Mouse (Mus musculus) cortical plate, adult 2 months (tissue): ENCODE measurements around the gene Hdhd5. TPM values are rescaled to one million over a fixed set of nuclear protein-coding genes. Genes with fewer than 3 reads are reported as not detected.

Source experiments
- H3K27ac ChIP-seq: fragments of 200-500 bp; 2 replicates; pipeline ENCODE4 v1.5.1; 2012; ENCODE audit warnings: low read length, control low read depth, inconsistent platforms; ENCODE audit not compliant: insufficient read depth
- H3K4me1 ChIP-seq: fragments of 200-500 bp; 2 replicates; pipeline ENCODE4 v1.6.1; 2011; ENCODE audit warnings: low read length; ENCODE audit not compliant: control insufficient read depth, insufficient read depth
- H3K4me3 ChIP-seq: fragments of 200-500 bp; 2 replicates; pipeline ENCODE4 v1.5.1; 2011; ENCODE audit warnings: mild to moderate bottlenecking, low read length, control low read depth; ENCODE audit not compliant: insufficient read depth
- CTCF ChIP-seq: fragments of 200-500 bp; IDR thresholded peaks from 2 replicates; pipeline ENCODE4 v1.5.1; 2011; ENCODE audit warnings: mild to moderate bottlenecking, control low read depth, low read length; ENCODE audit not compliant: insufficient read depth; ENCODE audit errors: extremely low read depth
- POLR2A ChIP-seq: fragments of 200-500 bp; IDR thresholded peaks from 2 replicates; pipeline ENCODE4 v1.6.1; 2011; ENCODE audit warnings: mild to moderate bottlenecking, low read length, control low read depth; ENCODE audit not compliant: insufficient read depth; ENCODE audit errors: extremely low read depth
- polyA plus RNA-seq: library from polyadenylated mRNA; depleted of rRNA; stranded (reverse); fragments of >200 nt; gene quantifications from 2 replicates; pipeline ENCODE4 v1.2.3, GENCODE M21; 2012

The Hdhd5 gene
- polyA plus RNA-seq, 1 experiment = 45.6 TPM

GRCm38 (mm10) chr6:120486051-120486510 lies 45.0 kb downstream of the Hdhd5 start:
- peaks cover 3% of the 10 kb centered on the region for H3K4me1 ChIP-seq
- no peak for TF ChIP-seq POLR2A
- no peak for TF ChIP-seq CTCF
- no peak overlapping the region for H3K27ac ChIP-seq
- H3K4me3 ChIP-seq = no peak overlapping the region

- H3K27ac ChIP-seq = no peak overlapping the region
- H3K4me3 ChIP-seq = no peak overlapping the region
- no peak for TF ChIP-seq POLR2A
- TF ChIP-seq CTCF = no peak
- H3K4me1 ChIP-seq = peaks cover 7% of the 10 kb centered on the region
Observed at GRCm38 (mm10) chr6:120485038-120485437, 46.1 kb downstream of the Hdhd5 start.

DNA sequence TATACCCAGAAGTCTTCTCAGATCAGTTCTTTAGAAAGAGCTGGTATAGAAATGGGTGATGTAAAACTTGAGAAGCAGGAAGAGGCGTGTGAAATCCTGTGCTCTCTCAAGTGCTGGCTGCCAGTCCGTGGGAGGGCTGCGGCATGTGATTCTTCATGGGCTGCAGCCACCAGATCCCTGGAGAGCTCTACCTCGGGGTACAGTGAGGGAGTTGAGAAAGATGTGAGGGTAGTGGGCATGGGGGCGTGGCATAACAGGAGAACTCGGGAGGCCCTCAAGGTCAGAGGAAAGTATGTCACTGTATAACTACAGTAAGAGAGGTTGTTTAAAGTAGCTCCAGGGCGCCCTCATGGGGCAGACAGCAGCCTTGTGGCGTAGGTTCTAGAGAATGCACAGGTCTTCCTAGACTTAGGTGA lies 47.9 kb downstream of the Hdhd5 start:
- no peak overlapping the region for H3K4me3 ChIP-seq
- TF ChIP-seq POLR2A = no peak
- peak; percentile 38; the same call in 1 of the 2 replicates for TF ChIP-seq CTCF
- peaks cover 7% of the 10 kb centered on the region for H3K4me1 ChIP-seq
- H3K27ac ChIP-seq = no peak overlapping the region

DNA sequence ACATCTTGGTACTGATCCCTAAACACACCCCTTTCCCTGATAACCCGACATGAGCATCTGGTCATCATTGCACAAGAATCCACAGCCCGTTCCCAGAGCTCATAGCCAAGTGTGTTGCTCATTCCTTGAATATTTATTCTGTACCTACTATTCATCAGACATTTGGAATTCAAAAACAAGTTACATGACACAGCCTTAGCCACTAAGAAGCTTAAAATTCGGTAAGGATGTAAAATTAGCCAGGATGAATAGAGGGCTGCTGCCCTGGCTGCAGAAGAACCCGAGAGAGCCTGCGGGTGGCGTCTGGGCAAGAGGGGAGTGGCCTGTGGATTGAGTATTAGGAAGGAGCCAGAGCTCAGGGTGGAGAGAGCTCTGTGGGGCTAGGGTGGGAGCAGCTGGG lies 48.4 kb downstream of the Hdhd5 start:
- no peak for TF ChIP-seq CTCF
- no peak for TF ChIP-seq POLR2A
- Histone ChIP-seq H3K27ac (peak overlapping the region; percentile 36; the same call in 1 of the 2 replicates), H3K4me1 (peaks cover 7% of the 10 kb centered on the region), H3K4me3 (no peak overlapping the region)

DNA sequence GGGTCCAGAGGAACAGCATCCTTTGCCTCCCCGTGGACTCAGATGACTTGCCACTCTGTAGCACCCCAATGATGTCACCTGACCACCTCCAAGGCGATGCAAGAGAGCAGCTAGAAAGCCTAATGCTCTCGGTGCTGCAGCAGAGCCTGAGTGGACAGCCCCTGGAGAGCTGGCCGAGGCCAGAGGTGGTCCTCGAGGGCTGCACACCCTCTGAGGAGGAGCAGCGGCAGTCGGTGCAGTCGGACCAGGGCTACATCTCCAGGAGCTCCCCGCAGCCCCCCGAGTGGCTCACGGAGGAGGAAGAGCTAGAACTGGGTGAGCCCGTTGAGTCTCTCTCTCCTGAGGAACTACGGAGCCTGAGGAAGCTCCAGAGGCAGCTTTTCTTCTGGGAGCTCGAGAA lies 49.1 kb downstream of the Hdhd5 start:
- H3K4me3 ChIP-seq = no peak overlapping the region
- H3K4me1 ChIP-seq = peaks cover 7% of the 10 kb centered on the region
- no peak for TF ChIP-seq CTCF
- TF ChIP-seq POLR2A = no peak
- no peak overlapping the region; the same call in 1 of the 2 replicates for H3K27ac ChIP-seq

DNA sequence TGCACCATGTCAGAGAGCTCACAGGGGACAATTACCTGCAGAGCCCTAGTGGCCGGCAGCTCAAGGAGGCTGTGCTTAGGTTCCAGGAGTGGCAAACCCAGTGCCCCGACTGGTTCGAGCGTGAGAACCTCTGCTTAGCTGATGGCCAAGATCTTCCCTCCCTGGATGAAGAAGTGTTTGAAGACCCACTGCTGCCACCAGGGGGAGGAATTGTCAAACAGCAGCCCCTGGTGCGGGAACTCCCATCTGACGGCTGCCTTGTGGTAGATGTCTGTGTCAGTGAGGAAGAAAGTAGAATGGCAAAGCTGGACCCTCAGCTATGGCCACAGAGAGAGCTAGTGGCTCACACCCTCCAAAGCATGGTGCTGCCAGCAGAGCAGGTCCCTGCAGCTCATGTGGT lies 49.6 kb downstream of the Hdhd5 start:
- Histone ChIP-seq H3K4me1 (peaks cover 7% of the 10 kb centered on the region), H3K27ac (no peak overlapping the region; the same call in 1 of the 2 replicates), H3K4me3 (no peak overlapping the region)
- no peak for TF ChIP-seq POLR2A
- TF ChIP-seq CTCF = peak; percentile 43

GRCm38 (mm10) chr6:120480361-120480760 lies 50.8 kb downstream of the Hdhd5 start:
- H3K4me3 ChIP-seq = no peak overlapping the region
- H3K27ac ChIP-seq = peak overlapping the region; percentile 66; the same call in 1 of the 2 replicates
- H3K4me1 ChIP-seq = peaks cover 7% of the 10 kb centered on the region
- TF ChIP-seq POLR2A (0 out of 2 replicates have a peak, but pooled peaks have one; percentile 23), CTCF (no peak)

GRCm38 (mm10) chr6:120479302-120479701 lies 51.8 kb downstream of the Hdhd5 start:
- peak overlapping the region; percentile 66 for H3K27ac ChIP-seq
- H3K4me3 ChIP-seq = no peak overlapping the region
- TF ChIP-seq CTCF = no peak
- no peak for TF ChIP-seq POLR2A
- H3K4me1 ChIP-seq = peaks cover 7% of the 10 kb centered on the region

DNA sequence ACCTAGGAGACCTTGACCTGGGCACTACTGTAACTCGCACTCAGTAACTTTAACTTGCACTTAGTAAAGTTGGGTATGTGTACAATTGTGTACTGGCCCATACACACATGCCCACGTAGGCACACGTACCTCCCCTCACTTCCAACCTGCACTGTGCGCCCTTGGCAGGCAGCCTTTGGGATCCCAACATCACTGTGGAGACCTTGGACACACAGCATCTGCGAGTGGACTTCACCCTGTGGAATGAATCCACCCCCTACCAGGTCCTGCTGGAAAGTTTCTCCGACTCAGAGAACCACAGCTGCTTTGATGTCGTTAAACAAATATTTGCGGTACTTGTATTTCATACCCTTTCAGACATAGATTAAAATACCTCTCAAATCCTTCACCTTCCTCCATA lies 55.8 kb downstream of the Hdhd5 start:
- Histone ChIP-seq H3K27ac (no peak overlapping the region), H3K4me3 (no peak overlapping the region), H3K4me1 (peaks cover 9% of the 10 kb centered on the region)
- no peak for TF ChIP-seq CTCF
- no peak for TF ChIP-seq POLR2A

DNA sequence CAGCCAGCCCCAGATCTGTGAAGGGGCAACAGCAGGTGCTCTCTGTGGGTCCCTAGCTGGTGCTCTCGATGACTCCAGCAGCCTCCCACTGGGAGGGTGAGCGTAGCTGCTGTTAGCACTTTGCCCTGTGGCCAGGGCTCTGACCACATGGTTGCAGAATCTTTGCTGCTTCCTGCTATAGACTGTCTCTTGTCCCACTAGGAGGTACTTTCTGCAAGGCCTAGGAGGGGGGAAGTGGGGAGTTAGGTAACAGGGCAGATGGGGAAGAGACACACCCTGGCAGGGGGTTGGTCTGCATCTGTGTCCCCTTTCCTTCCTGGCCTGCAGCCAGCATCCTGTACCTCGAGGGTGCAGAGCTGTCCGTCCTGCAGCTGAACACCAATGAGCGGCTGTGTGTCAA lies 57.7 kb downstream of the Hdhd5 start:
- no peak for TF ChIP-seq CTCF
- no peak for TF ChIP-seq POLR2A
- Histone ChIP-seq H3K4me1 (peaks cover 9% of the 10 kb centered on the region), H3K4me3 (no peak overlapping the region), H3K27ac (no peak overlapping the region)

- Histone ChIP-seq H3K4me1 (peaks cover 9% of the 10 kb centered on the region), H3K27ac (0 out of 2 replicates have a peak overlapping the region, but pooled peaks have one; percentile 10), H3K4me3 (no peak overlapping the region)
- TF ChIP-seq CTCF (no peak), POLR2A (no peak)
Observed at GRCm38 (mm10) chr6:120472455-120473140, 58.5 kb downstream of the Hdhd5 start.
